Mouse (Mus musculus): ENCODE measurements around the gene Hspb3.
A peak's percentile ranks its signal among the peaks of the same experiment; 100 is the strongest.

GRCm38 (mm10) chr13:113617891-113618823, 45.3 kb downstream of the Hspb3 start, which contains the start of gene Snx18:
- TF ChIP-seq CTCF (IDR thresholded peaks at IDR 0.05; ENCODE audit: control insufficient read depth, insufficient read depth, insufficient read length) (peak; percentile 98), FOSL1 (IDR thresholded peaks at IDR 0.05; ENCODE audit: insufficient read depth, low read length, poor library complexity, severe bottlenecking) (no peak), MAX (IDR thresholded peaks at IDR 0.05) (peak; percentile 95)

All from C2C12 (cell line).